Mouse (Mus musculus) left cerebral cortex, adult 8-10 months (tissue): ENCODE results near the gene Gm5795. TPM values are rescaled to one million over a fixed set of nuclear protein-coding genes. Genes with fewer than 3 reads are reported as not detected.
"Not testable (repeated sequence)": the region's sequence is repeated elsewhere in the genome, so short reads cannot be mapped to it uniquely, and the experiment has no call there.

Experiments
- DNase-seq, 2 experiments: peaks; one replicate each; pipeline ENCODE4 v3.0.0; 2022; ENCODE audit warnings: low spot score in 2 of 2
- total RNA-seq, 4 experiments: library from RNA; stranded (reverse); gene quantifications; 2 replicates each; pipeline ENCODE4 v1.2.4; 2022

Gm5795 gene
- total RNA-seq = not detected

DNA sequence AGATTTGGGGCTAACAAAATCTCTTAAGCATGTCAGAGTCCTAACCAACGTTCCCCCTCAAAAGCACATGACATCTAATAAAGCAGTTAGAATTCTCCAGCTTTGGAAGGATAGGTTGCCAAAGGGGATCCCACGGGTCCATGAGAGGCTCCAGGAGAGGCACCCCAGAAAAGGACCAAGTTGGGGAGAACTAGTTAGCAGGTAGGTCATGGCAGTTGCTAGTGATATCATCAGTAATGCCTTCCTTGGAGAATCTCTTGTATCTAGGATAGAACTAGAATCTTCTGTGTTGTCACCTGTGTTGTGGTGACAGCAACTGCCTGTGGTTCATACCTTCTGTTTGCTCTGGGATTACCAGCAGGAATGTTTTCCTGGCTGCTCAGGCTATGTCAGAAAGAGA, at the start of gene Gm5795:
TSS of gene Gm5795 (plus strand) at position 301 of the 400 bp plus-strand sequence.
- DNase-seq = not testable (repeated sequence)

DNA sequence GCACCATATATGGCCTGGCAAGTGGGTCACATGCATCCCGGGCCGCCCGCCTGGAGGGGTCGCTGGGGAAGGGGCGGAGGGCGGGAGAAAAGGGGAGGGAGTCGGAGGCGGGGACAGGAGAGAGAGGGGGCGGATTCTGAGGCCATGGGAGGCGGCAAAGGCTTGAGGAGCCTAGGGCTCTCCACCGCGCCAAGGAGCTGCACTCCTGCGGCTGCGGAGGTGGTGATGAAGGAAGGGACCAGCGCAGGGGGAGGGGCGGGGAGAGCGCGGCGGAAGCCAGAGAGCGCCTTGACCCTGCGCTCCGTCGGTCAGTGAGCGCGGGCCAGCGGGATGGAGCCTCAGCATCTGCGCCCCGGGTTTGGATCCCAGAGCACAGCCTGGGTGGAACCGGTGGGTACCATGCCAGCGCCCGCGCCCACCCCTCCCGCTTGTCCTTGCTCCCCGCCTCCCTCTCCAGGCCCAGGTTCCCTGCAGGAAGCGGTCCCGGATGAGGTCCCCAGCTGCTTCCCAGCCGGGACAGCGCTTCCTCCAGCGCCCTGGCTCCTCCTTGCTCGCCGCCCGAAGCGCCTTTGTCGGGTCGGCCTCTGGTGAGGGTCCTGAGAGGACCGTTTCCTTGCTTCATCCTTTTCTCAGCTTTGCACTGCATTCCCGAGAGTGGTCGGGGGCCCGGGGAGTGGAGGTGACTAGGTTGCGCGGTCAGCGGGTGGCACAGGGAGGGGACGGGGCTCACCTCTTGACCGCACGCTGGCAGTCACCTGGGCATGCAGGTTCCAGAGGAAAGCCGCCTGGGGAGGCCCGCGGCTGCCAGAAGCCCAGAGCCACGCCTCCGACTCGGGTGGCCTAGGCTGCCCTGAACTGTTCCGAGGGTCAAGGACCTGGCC, 20.5 kb downstream of the Gm5795 start, which contains the start of gene D830030K20Rik:
TSS of gene D830030K20Rik (plus strand) at position 217 of the 881 bp plus-strand sequence.
- DNase-seq = not testable (repeated sequence)

DNA sequence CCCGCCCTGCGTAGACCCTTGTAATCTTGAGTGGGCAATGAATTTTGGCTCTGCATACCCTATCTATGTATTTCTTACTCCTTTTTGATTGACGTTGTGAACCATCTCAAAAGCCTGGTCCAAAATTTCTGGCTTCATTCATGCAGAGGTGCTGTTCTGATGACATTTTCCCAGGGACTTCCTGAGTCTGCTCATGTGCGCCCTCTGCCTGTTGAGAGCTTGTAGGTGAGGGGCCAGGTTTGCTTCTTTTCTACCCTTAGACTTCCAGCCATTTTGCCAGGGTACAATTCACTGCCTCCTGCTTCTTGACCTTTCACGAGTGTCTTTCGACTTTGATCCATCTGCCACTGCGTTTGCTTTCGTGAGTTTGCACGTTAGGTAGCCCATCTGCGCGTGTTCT, 21.3 kb downstream of the Gm5795 start:
- peak in 1 of 2 experiments; percentile 7 for DNase-seq

Other genes with a start within 250 kb of the Gm5795 start
- not detected for gene Gm2888, start 158.3 kb upstream of the Gm5795 start, total RNA-seq
- gene Gm2897, start 139.0 kb upstream of the Gm5795 start, total RNA-seq = under 1 TPM in 2 of 4 experiments, not detected in 2; 0.84 TPM
- gene Gm10340, start 54.3 kb upstream of the Gm5795 start, total RNA-seq = 1 to 10 TPM in 1 of 4 experiments, under 1 TPM in 1, not detected in 2; 0.23 to 1.0 TPM
- gene D830030K20Rik, start 20.2 kb downstream of the Gm5795 start, total RNA-seq = 1 to 10 TPM; 4.0 to 6.1 (median 4.2) TPM
- gene Gm2956, start 144.4 kb downstream of the Gm5795 start, total RNA-seq = not detected
- not detected for gene Gm10413, start 206.8 kb downstream of the Gm5795 start, total RNA-seq
- 1 to 10 TPM; 2.3 to 3.7 (median 2.6) TPM for gene Gm10409, start 224.4 kb downstream of the Gm5795 start, total RNA-seq
- gene Gm3005, start 239.8 kb downstream of the Gm5795 start, total RNA-seq = 1 to 10 TPM in 1 of 4 experiments, under 1 TPM in 1, not detected in 2; 0.99 to 2.0 TPM